Comparison of ENCODE assay signal across 25 mouse cellular contexts in the genomic region with DNA sequence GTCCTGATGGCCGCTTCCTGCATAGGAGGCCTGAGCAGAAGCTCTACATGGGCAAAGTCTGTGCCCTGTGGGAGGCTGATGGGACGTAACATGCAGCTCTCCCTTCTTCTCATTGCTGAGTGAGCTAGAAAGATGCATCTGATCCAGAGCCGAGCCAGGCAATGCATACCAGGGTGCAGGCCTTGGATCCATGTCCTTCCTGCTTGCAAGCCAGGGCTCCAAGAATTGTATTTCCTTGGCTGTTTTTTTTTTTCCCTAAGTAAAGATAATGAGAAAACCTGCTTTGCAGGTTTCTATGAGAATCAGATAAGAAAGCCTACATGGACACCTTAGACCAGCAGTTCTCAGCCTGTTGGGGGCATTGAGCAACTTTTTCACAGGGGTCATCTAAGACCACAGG. TPM values are rescaled to one million over a fixed set of nuclear protein-coding genes. Genes with fewer than 3 reads are reported as not detected.
A peak's percentile ranks its signal among the peaks of the same experiment; 100 is the strongest.
DNase-seq lines count a peak whose midpoint lies in the region; ATAC-seq and TF ChIP-seq lines count a peak whose summit lies in the region.
"Had no signal": no experiment of that assay in that cellular context is flagged by ENCODE, and none has a peak within 500 bp of the region (broad histone marks: within the 10 kb centered on the region; RNA-seq: fewer than 3 reads in every experiment).

No protein-coding gene starts in this region.

- no peak overlapping the region for H3K9ac ChIP-seq in lung, postnatal 0 days (replicated peaks; ENCODE audit: low read depth)
- no peak overlapping the region for H3K9ac ChIP-seq in stomach, postnatal 0 days (ENCODE audit: low read length)
- H3K9ac ChIP-seq: embryonic facial prominence, embryonic 15.5 days; heart, embryonic 15.5 days; hindbrain, embryonic 14.5 days had no signal

- intact Hi-C loops in gastrocnemius, adult 2 months (cut with DNase I), result no loop called here

- H3K27ac ChIP-seq in gastrocnemius, adult 2 months, result peak overlapping the region; percentile 83
- no peak overlapping the region for H3K27ac ChIP-seq in lung, postnatal 0 days (ENCODE audit: low read length)
- H3K27ac ChIP-seq in stomach, postnatal 0 days (replicated peaks), result 0 out of 2 replicates have a peak overlapping the region, but pooled peaks have one; percentile 49
- H3K27ac ChIP-seq: embryonic facial prominence, embryonic 15.5 days; forebrain, embryonic 10.5 days; heart, embryonic 10.5 days; heart, embryonic 15.5 days; hindbrain, embryonic 10.5 days; hindbrain, embryonic 14.5 days had no signal

- 82% methylated on average over 3 of the region's 3 CpGs for WGBS in lung, postnatal 0 days
- WGBS in stomach, postnatal 0 days, result 78% methylated on average over 3 of the region's 3 CpGs

- no peak for DNase-seq in gastrocnemius, adult 2 months
- DNase-seq in gastrocnemius, adult 8-10 months (ENCODE audit: low spot score in 2 of 2), result no peak
- peak; percentile 42 for DNase-seq in lung, postnatal 0 days (ENCODE audit: low spot score)
- no peak for DNase-seq in lung, postnatal 14 days
- DNase-seq in stomach, postnatal 0 days (ENCODE audit: low spot score), result no peak
- DNase-seq in embryo, embryonic 11 days, result no peak
- no peak for DNase-seq in adrenal gland, adult 18-20 months (ENCODE audit: low spot score in 2 of 2)
- DNase-seq: adrenal gland, postnatal 14 days; B cell, adult 2 months; cerebellum, adult 18-20 months; cerebellum, adult 9-11 months; cerebellum, postnatal 36 days; gastrocnemius, postnatal 10 days; heart, postnatal 14 days; kidney, adult 11 months had no signal

- no peak for ATAC-seq in lung, postnatal 0 days
- no peak for ATAC-seq in stomach, postnatal 0 days (ENCODE audit: low FRiP score, low TSS enrichment)
- ATAC-seq: CD4-positive, CD25-positive, alpha-beta regulatory T cell, adult 4 months; forebrain, embryonic 14.5 days had no signal

- no peak overlapping the region for H3K4me2 ChIP-seq in lung, postnatal 0 days (replicated peaks; ENCODE audit: low read depth, low read length)
- no peak overlapping the region for H3K4me2 ChIP-seq in stomach, postnatal 0 days (replicated peaks; ENCODE audit: low read depth)
- H3K4me2 ChIP-seq: embryonic facial prominence, embryonic 15.5 days; heart, embryonic 15.5 days; hindbrain, embryonic 14.5 days had no signal

- no peak for TF ChIP-seq CTCF in gastrocnemius, adult 2 months (IDR thresholded peaks at IDR 0.05)
- no peak for TF ChIP-seq CTCF in lung, postnatal 0 days (IDR thresholded peaks at IDR 0.05)
- TF ChIP-seq CTCF in stomach, postnatal 0 days (IDR thresholded peaks at IDR 0.05; ENCODE audit: low read depth), result no peak

- H3K4me3 ChIP-seq in gastrocnemius, adult 2 months, result no peak overlapping the region
- H3K4me3 ChIP-seq in lung, postnatal 0 days (ENCODE audit: low read depth, low read length), result no peak overlapping the region
- no peak overlapping the region for H3K4me3 ChIP-seq in stomach, postnatal 0 days (ENCODE audit: low read depth, low read length)
- H3K4me3 ChIP-seq: embryonic facial prominence, embryonic 15.5 days; erythroblast, embryonic 14.5 days; forebrain, embryonic 10.5 days; heart, embryonic 10.5 days; heart, embryonic 15.5 days; hindbrain, embryonic 10.5 days had no signal

- H3K36me3 ChIP-seq in lung, postnatal 0 days (ENCODE audit: insufficient read depth, low read length), result no peaks in the 10 kb centered on the region
- no peaks in the 10 kb centered on the region for H3K36me3 ChIP-seq in stomach, postnatal 0 days (ENCODE audit: control insufficient read depth, insufficient read depth, low read length)
- H3K36me3 ChIP-seq: embryonic facial prominence, embryonic 15.5 days; forebrain, embryonic 10.5 days; G1E; heart, embryonic 10.5 days; heart, embryonic 15.5 days; hindbrain, embryonic 10.5 days had no signal

- peak; percentile 28; the same call in 1 of the 2 replicates for TF ChIP-seq EP300 in lung, postnatal 0 days (IDR thresholded peaks at IDR 0.05)
- no peak for TF ChIP-seq EP300 in stomach, postnatal 0 days (optimal IDR thresholded peaks at IDR 0.05)

- H3K27me3 ChIP-seq in lung, postnatal 0 days (replicated peaks; ENCODE audit: insufficient read depth, low read length), result no peaks in the 10 kb centered on the region
- no peaks in the 10 kb centered on the region for H3K27me3 ChIP-seq in stomach, postnatal 0 days (ENCODE audit: control insufficient read depth, insufficient read depth, low read length)
- H3K27me3 ChIP-seq: embryonic facial prominence, embryonic 15.5 days; heart, embryonic 15.5 days had no signal

- H3K4me1 ChIP-seq in lung, postnatal 0 days (ENCODE audit: insufficient read depth, low read depth, low read length), result peaks cover 18% of the 10 kb centered on the region
- H3K4me1 ChIP-seq in stomach, postnatal 0 days (replicated peaks; ENCODE audit: control insufficient read depth, insufficient read depth), result peaks cover 7% of the 10 kb centered on the region

- no peaks in the 10 kb centered on the region for H3K9me3 ChIP-seq in lung, postnatal 0 days (ENCODE audit: low read length)
- no peaks in the 10 kb centered on the region for H3K9me3 ChIP-seq in stomach, postnatal 0 days (ENCODE audit: control insufficient read depth, low read length)
- H3K9me3 ChIP-seq: embryonic facial prominence, embryonic 15.5 days; forebrain, embryonic 10.5 days; G1E; heart, embryonic 10.5 days; heart, embryonic 15.5 days; hindbrain, embryonic 10.5 days had no signal

RNA-seq across cellular contexts. Expression of a gene that starts 30.5 kb away (rescaled TPM):
- total RNA-seq in gastrocnemius, adult 2 months (2021), result 1 to 10 TPM; 2.3 to 2.6 TPM
- 1 to 10 TPM; 1.9 to 3.5 (median 2.5) TPM for total RNA-seq in gastrocnemius, adult 8-10 months (2022)
- 0.98 and 1.5 TPM in 2 replicates for polyA plus RNA-seq in lung, postnatal 0 days (2015; fragmentation: Nextera tagmentation; extraction: Ambion mirVana)
- polyA plus RNA-seq in stomach, postnatal 0 days (2015; fragmentation: Nextera tagmentation; extraction: Ambion mirVana), result 1.1 and 1.4 TPM in 2 replicates
- total RNA-seq in adrenal gland, adult 18-20 months (2021), result 10 to 100 TPM; 23.2 to 35.2 TPM
- polyA plus RNA-seq: erythroblast, embryonic 14.5 days; G1E had no signal

Comparison
In these comparisons a context has a peak if more than half of its experiments do, and no peak if none do; other contexts are left out.
1. RNA of a gene that starts 30.5 kb away (total RNA-seq): 23.2 to 35.2 TPM in adrenal gland, adult 18-20 months; 1.9 to 3.5 TPM in gastrocnemius, adult 8-10 months and 2.3 to 2.6 TPM in gastrocnemius, adult 2 months; every median in the first group is over 4 times any median in the second.